Comparison of ENCODE assay signal across 8 mouse cellular contexts in the genomic region with DNA sequence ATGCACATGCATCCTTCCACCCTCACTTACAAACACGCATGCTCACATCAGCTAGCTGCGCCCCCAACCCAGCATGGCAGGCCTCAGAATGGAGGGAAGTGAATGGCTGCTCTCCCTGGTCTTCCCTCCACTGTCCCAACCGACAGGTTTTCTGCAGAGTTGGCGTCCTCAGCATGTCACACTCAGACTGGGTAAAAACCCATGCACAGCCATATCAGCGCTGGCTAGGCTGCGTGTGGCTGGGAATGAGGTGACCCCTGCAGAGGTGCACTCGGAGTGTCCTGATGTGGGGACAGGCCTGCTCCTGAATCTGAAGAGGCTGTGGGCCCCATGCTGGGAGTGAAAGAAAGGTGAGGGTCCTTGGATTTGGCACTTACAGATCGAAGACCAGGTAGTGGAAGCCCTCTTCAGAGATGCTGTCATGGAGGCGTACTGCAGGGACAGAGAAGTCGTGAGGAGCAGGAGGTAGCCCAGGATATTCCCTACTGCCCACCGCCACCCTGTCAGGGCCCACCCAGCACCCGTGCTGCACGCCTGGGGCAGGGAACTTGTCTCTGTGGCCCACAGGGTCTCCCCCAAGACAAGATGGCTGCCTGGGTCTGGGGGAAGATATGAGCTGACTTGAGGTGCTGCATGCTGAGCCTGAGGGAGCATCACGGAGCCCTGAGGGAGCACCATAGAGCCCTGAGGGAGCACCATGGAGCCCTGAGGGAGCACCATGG. TPM values are rescaled to one million over a fixed set of nuclear protein-coding genes. Genes with fewer than 3 reads are reported as not detected.
A peak's percentile ranks its signal among the peaks of the same experiment; 100 is the strongest.
DNase-seq lines count a peak whose midpoint lies in the region; ATAC-seq and TF ChIP-seq lines count a peak whose summit lies in the region.

No protein-coding gene starts in this region.

- H3K4me2 ChIP-seq in heart, embryonic 15.5 days = peak overlapping the region; percentile 5; the same call in 1 of the 2 replicates
- H3K4me2 ChIP-seq in midbrain, embryonic 11.5 days = no peak overlapping the region

- peak overlapping the region; percentile 63 for H3K27ac ChIP-seq in heart, adult 2 months
- peak overlapping the region; percentile 17; the same call in 1 of the 2 replicates for H3K27ac ChIP-seq in bone marrow, adult 2 months (ENCODE audit: control insufficient read depth, insufficient read depth, low read depth, low read length, poor library complexity)
- H3K27ac ChIP-seq in heart, embryonic 15.5 days = peak overlapping the region; percentile 96
- 0 out of 2 replicates have a peak overlapping the region, but pooled peaks have one; percentile 4 for H3K27ac ChIP-seq in midbrain, embryonic 11.5 days (ENCODE audit: low read depth, low read length)

- no peak for TF ChIP-seq EP300 in heart, adult 2 months (IDR thresholded peaks at IDR 0.05; ENCODE audit: insufficient read depth, low read depth, low read length)

- WGBS in heart, adult 2 months = 57% methylated on average over 14 of the region's 14 CpGs
- 69% methylated on average over 14 of the region's 14 CpGs for WGBS in bone marrow, adult 2 months
- WGBS in heart, embryonic 15.5 days = 56% methylated on average over 14 of the region's 14 CpGs
- 85% methylated on average over 14 of the region's 14 CpGs for WGBS in midbrain, embryonic 11.5 days

- peak overlapping the region; percentile 23; the same call in 1 of the 2 replicates for H3K9ac ChIP-seq in heart, adult 2 months (ENCODE audit: low read depth, low read length)
- H3K9ac ChIP-seq in heart, embryonic 15.5 days = no peak overlapping the region
- H3K9ac ChIP-seq in midbrain, embryonic 11.5 days (ENCODE audit: low read length) = no peak overlapping the region

- no peak for TF ChIP-seq POLR2A in heart, adult 2 months (IDR thresholded peaks at IDR 0.05; ENCODE audit: insufficient read depth, low read depth, low read length)
- TF ChIP-seq POLR2A in bone marrow, adult 2 months (IDR thresholded peaks at IDR 0.05; ENCODE audit: borderline replicate concordance, control insufficient read depth, low read depth, low read length) = no peak

- no peaks in the 10 kb centered on the region for H3K27me3 ChIP-seq in heart, adult 2 months (ENCODE audit: control insufficient read depth, insufficient read depth, low read length)
- H3K27me3 ChIP-seq in heart, embryonic 15.5 days = no peaks in the 10 kb centered on the region
- peaks cover 4% of the 10 kb centered on the region; the same call in 1 of the 2 replicates for H3K27me3 ChIP-seq in midbrain, embryonic 11.5 days (ENCODE audit: control insufficient read depth, insufficient read depth, low read length)

- DNase-seq in heart, adult 2 months = peak in 1 of 2 experiments; percentile 42
- DNase-seq in heart, postnatal 4 days = no peak
- no peak for DNase-seq in midbrain, embryonic 11.5 days (ENCODE audit: low spot score, missing footprints)
- no peak for DNase-seq in adrenal gland, postnatal 14 days
- no peak for DNase-seq in MN1 (ENCODE audit: low spot score)
- DNase-seq in adrenal gland, postnatal 25 days = no peak

- intact Hi-C loops in heart, adult 2 months (cut with DNase I) = no loop called here

- H3K4me3 ChIP-seq in heart, adult 2 months = no peak overlapping the region
- H3K4me3 ChIP-seq in bone marrow, adult 2 months (replicated peaks; ENCODE audit: control insufficient read depth, low read depth, low read length) = no peak overlapping the region
- H3K4me3 ChIP-seq in heart, embryonic 15.5 days = no peak overlapping the region
- H3K4me3 ChIP-seq in midbrain, embryonic 11.5 days (ENCODE audit: low read depth, low read length) = no peak overlapping the region

- no peaks in the 10 kb centered on the region for H3K9me3 ChIP-seq in heart, embryonic 15.5 days (replicated peaks)
- no peaks in the 10 kb centered on the region for H3K9me3 ChIP-seq in midbrain, embryonic 11.5 days (ENCODE audit: control insufficient read depth, low read length)

- H3K4me1 ChIP-seq in heart, adult 2 months (ENCODE audit: control insufficient read depth, insufficient read depth, low read length) = peaks cover 37% of the 10 kb centered on the region
- peaks cover 9% of the 10 kb centered on the region for H3K4me1 ChIP-seq in bone marrow, adult 2 months (ENCODE audit: control insufficient read depth, insufficient read depth, low read length)
- H3K4me1 ChIP-seq in heart, embryonic 15.5 days (replicated peaks) = peaks cover 52% of the 10 kb centered on the region
- H3K4me1 ChIP-seq in midbrain, embryonic 11.5 days (ENCODE audit: control insufficient read depth, insufficient read depth, low read length) = peaks cover 11% of the 10 kb centered on the region

- ATAC-seq in heart, embryonic 15.5 days (replicated peaks; ENCODE audit: insufficient number of reproducible peaks, insufficient read depth, low FRiP score, low read depth) = peak; percentile 6; the same call in 1 of the 2 replicates
- ATAC-seq in midbrain, embryonic 11.5 days (ENCODE audit: low FRiP score) = no peak

- peaks cover 3% of the 10 kb centered on the region for H3K36me3 ChIP-seq in heart, adult 2 months (ENCODE audit: control insufficient read depth, insufficient read depth, low read length)
- no peaks in the 10 kb centered on the region for H3K36me3 ChIP-seq in heart, embryonic 15.5 days
- no peaks in the 10 kb centered on the region for H3K36me3 ChIP-seq in midbrain, embryonic 11.5 days (ENCODE audit: control insufficient read depth, insufficient read depth, low read length)

- TF ChIP-seq CTCF in heart, adult 2 months (IDR thresholded peaks at IDR 0.05) = no peak
- TF ChIP-seq CTCF in bone marrow, adult 2 months (IDR thresholded peaks at IDR 0.05; ENCODE audit: control insufficient read depth, insufficient read depth, low read length) = no peak

- no peaks in the 10 kb centered on the region for H3K79me2 ChIP-seq in heart, adult 2 months (replicated peaks; ENCODE audit: control insufficient read depth, insufficient read depth, low read length)

RNA-seq across cellular contexts. Expression of a gene that starts 45.6 kb away (rescaled TPM):
- 10 to 100 TPM; 53.4 to 62.2 TPM for total RNA-seq in heart, adult 2 months (2021)
- polyA plus RNA-seq in heart, adult 2 months (2012; rRNA removed) = 46.3 and 71.2 TPM in 2 replicates
- 10 to 100 TPM; 92.8 to 94.5 TPM for total RNA-seq in heart, postnatal 4 days (2021)
- 24.6 and 30.8 TPM in 2 replicates for polyA plus RNA-seq in bone marrow, adult 2 months (2011; ENCODE audit: insufficient read depth, insufficient read length, low replicate concordance, missing spikeins)
- 33.6 and 42.2 TPM in 2 replicates for polyA plus RNA-seq in heart, embryonic 15.5 days (2015; fragmentation: Nextera tagmentation; extraction: Ambion mirVana)
- 27.2 and 29.4 TPM in 2 replicates for polyA plus RNA-seq in midbrain, embryonic 11.5 days (2014; fragmentation: Nextera tagmentation; extraction: Ambion mirVana)
- total RNA-seq in adrenal gland, postnatal 14 days (2021) = 71.1 and 77.9 TPM in 2 replicates
- 75.5 and 86.3 TPM in 2 replicates for total RNA-seq in adrenal gland, postnatal 25 days (2021)

RNA-seq across cellular contexts. Expression of a gene that starts 51.2 kb away (rescaled TPM):
- 10 to 100 TPM; 10.4 to 13.9 TPM for total RNA-seq in heart, adult 2 months (2021)
- 10.5 and 15.4 TPM in 2 replicates for polyA plus RNA-seq in heart, adult 2 months (2012; rRNA removed)
- total RNA-seq in heart, postnatal 4 days (2021) = not detected
- polyA plus RNA-seq in bone marrow, adult 2 months (2011; ENCODE audit: insufficient read depth, insufficient read length, low replicate concordance, missing spikeins) = 2.8 and 3.7 TPM in 2 replicates
- polyA plus RNA-seq in heart, embryonic 15.5 days (2015; fragmentation: Nextera tagmentation; extraction: Ambion mirVana) = 0.72 and 2.0 TPM in 2 replicates
- polyA plus RNA-seq in midbrain, embryonic 11.5 days (2014; fragmentation: Nextera tagmentation; extraction: Ambion mirVana) = 1.5 and 1.8 TPM in 2 replicates
- 3.8 and 18.3 TPM in 2 replicates for total RNA-seq in adrenal gland, postnatal 14 days (2021)
- 3.1 and 4.0 TPM in 2 replicates for total RNA-seq in adrenal gland, postnatal 25 days (2021)

Comparison
In these comparisons a context has a peak if more than half of its experiments do, and no peak if none do; other contexts are left out.
1. H3K27ac ChIP-seq: peak in every context shown above with its lines; median percentile 96 in heart, embryonic 15.5 days; 63 in heart, adult 2 months; 17 in bone marrow, adult 2 months; 4 in midbrain, embryonic 11.5 days.